Mouse (Mus musculus) E14TG2a.4 (cell line): ENCODE measurements around the gene Mt1.

Experiments used
- CTCF ChIP-seq: conservative IDR thresholded peaks from 2 replicates; pipeline ENCODE4 v1.5.1; 2014; ENCODE audit warnings: low read length
- NANOG ChIP-seq: IDR thresholded peaks from 2 replicates; pipeline ENCODE4 v1.6.1; 2014; ENCODE audit warnings: borderline replicate concordance, low read length, mixed read lengths
- POU5F1 ChIP-seq: IDR thresholded peaks from 2 replicates; pipeline ENCODE4 v1.6.1; 2014; ENCODE audit warnings: low read length, borderline replicate concordance

GRCm38 (mm10) chr8:94153451-94153850 is 25.4 kb upstream of the Mt1 start:
- no peak for TF ChIP-seq CTCF
- no peak for TF ChIP-seq POU5F1
- no peak for TF ChIP-seq NANOG
